Mouse (Mus musculus) NIH3T3 (cell line): ENCODE measurements around the gene Snw1.

Source experiments
- DNase-seq: peaks from one replicate; pipeline ENCODE4 v3.0.0-alpha.2; 2012; ENCODE audit warnings: low read depth

The Snw1 gene

GRCm38 (mm10) chr12:87421708-87422507 is 50.2 kb downstream of the Snw1 start:
- no peak for DNase-seq

- DNase-seq, result no peak
Measured at GRCm38 (mm10) chr12:87419974-87420485, 52.0 kb downstream of the Snw1 start.

DNA sequence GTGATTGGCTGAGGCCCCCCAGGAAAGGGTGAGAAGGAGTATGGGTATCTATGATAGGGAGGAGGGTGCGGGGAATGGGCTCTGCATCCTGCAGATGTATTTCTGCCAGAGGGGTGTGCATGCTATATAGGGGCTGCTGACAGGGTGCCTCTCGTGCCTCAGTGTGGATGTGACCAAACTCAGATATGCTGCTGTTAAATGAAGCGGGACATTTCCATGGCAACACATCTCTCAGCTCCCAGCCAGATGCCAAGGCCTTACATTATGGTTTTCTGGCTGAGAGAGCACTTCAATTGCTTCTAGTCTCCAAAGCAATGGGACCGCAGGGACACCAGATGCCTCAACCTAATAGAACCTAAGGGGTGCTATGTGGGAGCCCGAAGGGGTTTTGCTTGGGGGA is 53.2 kb downstream of the Snw1 start:
- no peak for DNase-seq

DNA sequence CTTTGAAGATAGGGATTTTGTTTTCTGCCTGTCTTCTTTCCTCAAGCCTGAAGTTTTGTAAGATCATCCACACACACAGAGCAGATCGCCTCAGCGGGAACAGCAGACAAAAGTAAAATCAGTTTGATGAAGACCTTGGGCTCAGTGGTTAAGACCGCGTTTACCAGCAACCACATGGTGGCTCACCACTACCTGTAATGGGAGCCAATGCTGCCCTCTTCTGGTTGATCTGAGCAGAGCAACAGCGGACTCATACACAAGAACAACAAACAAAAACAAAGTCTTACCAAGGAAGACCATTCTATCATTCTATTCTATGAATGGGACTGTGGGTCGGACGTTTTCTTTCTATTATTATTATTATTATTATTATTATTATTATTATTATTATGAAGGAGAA is 55.4 kb downstream of the Snw1 start:
- peak; percentile 74 for DNase-seq

GRCm38 (mm10) chr12:87415358-87415757 is 56.7 kb downstream of the Snw1 start:
- no peak for DNase-seq

DNA sequence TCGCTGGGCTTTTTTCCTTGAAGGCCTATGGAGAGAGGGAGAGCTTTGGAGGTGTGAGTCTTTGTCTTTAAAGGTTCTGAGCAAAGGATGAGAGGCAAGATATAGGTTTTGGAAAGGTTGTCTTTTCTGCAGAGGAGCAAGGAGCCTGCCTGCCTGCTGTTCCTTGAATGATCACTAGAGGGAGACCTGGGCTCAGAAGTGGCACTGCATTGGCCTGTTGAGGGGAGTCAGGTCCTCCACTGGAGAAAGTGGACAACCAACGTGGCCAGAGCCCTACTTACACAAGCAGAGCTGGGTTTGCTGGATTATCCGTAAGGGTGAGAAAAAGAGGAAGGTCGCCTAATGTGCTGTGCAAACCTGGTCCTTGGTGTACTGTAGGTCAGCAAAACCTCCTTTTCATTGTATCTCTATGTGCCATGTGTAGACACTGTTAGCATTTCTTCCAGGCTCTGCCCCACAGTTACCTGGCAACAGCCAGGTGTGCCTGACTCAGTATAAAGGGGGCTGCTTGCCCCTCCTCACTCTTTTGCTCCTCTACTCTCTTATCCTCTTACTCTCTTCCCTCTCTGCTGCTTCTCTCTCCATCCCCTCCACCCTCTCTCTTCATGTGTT is 58.8 kb downstream of the Snw1 start:
- peak; percentile 85 for DNase-seq

- DNase-seq, result peak; percentile 78
Measured at GRCm38 (mm10) chr12:87410999-87411398, 61.1 kb downstream of the Snw1 start.

DNA sequence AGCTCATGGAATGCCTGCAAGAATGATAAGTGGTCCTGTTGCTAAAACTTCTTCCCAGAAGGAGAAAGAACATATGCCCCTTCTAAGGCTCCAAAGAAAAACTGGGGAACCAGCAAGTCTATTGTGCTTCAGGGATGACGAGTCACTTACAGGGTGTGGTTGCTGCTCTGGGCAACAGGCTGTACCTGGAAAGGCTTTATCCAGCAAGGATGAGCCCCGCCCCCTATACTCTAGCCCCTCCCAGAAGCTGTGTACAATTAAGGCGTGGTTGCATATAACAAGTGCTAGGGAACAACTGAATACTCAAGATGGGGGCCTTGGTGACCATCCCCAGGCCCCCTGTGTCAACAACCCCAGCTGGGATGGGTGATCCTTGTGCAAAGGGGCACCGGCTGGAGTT is 63.0 kb downstream of the Snw1 start:
- DNase-seq, result no peak

DNA sequence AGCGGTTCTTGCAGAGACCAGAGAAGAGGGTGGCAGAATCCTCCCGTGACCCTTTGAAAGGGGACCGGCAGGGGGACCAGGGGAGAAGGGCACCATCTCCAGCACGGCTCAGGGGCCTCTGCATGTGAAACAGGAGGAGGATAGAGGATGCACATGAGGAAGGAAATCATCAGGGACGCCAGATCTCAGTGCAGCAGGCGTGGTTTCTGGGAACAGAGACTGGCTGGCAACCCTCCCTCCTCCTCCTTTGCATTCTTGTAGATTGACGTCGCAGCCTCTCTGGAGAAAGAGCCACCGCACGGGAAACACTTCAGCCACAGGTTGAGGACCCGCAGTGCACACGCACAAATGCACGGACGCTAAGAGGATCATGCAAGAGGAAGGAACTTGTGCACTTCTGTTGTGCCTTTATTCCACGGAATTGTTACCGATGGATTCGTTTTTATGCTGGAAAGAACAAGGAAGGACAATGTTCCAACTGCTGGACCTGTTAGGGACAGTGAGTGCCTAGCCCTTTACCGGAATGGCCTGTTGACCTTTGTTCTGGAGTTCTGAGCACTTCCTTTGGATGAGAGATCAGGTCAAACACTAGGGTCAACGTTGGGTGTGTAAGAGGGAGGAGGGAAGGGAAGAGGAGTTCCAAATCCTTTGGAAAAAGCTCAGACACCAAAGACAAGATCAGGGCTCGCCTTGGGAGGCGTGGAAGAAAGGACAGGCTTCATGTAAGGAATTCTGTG is 64.0 kb downstream of the Snw1 start:
- peak; percentile 76 for DNase-seq

DNA sequence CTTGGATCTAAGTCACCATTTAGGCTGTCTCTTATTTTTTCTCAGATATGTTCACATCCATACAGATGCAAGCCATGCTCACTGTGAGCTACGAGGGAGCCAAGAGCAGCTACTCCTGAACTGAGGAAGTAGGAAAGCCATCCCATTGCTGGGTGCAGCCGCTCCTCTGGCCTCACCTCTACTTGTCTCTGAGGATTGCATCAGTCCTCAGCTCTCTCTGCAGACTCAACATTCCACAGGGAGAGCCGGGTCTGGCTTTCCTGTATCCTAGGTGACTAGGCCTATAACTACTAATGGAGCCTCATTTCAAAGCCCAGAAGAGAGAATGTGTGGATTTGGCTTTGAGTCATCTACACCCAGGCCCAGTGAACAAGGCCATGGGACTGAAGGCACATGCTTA is 66.4 kb downstream of the Snw1 start:
- DNase-seq, result peak; percentile 49

DNA sequence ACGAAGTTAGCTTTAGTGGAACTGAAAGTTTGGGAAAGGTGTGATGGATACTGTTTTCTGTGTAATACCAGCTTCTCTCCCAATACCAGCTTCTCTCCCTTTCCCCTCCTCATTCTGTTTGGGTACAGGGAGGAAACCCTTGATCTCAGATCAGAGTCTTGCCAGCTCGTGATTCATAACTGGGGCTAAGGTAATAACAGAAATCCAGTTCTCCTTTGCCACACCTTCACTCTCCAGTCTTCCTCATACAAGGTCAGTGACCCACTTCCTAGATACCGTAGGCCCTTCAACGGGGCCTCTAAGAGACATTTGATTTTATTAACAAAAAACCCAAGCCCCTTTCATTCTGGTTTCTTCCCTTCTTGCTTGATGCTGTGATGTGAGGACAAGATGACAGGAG is 66.9 kb downstream of the Snw1 start:
- DNase-seq, result no peak

- peak; percentile 64 for DNase-seq
Measured at GRCm38 (mm10) chr12:87401883-87402282, 70.2 kb downstream of the Snw1 start.

DNA sequence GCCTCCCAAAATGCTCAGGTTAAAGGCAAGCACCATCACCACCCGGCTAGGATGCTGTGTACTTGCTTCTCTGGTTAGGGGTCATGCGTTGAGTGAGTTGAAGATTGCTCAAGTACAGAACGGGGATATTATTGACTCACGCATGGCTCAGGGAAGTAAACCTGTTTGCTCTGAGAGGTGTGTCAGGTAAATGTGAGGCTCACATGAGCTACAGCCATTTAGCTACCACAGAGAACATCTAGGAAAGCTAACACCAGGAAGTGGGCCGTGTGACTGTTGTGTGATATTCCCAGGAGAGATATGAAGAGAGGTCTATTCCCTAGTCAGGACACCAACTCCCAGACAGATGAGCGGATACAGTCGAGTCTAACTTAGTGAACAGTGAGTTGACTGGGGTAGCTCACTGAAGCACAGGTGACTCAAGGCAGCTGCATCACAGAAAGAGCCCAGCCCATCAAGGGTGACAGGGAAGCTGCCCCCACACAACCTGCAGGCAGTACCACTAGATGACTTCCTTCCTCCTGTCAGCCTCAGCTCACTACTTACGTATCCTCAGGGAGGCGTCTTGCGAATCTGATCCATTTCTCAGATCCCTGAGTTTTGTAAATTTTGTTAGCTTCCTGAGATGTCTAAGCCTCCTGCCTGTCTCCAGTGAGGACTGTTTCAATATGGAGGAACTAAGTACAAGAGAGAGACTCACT is 72.8 kb downstream of the Snw1 start:
- DNase-seq, result no peak
